Mouse (Mus musculus) layer of hippocampus, adult 2 months (tissue): Measurements from ENCODE around the gene U2af1l4. TPM values are rescaled to one million over a fixed set of nuclear protein-coding genes. Genes with fewer than 3 reads are reported as not detected.

ENCODE experiments used
- DNase-seq, 2 experiments: peaks; one replicate each; pipeline ENCODE4 v3.0.0; 2022; ENCODE audit warnings: low spot score in 2 of 2
- H3K27ac ChIP-seq: fragments of 200-600 bp; 2 replicates; pipeline ENCODE4 v1.8.1; 2022
- H3K4me3 ChIP-seq: fragments of 200-600 bp; 2 replicates; pipeline ENCODE4 v1.8.1; 2022; ENCODE audit warnings: mild to moderate bottlenecking
- CTCF ChIP-seq: fragments of 200-600 bp; conservative IDR thresholded peaks from 2 replicates; pipeline ENCODE4 v1.8.1; 2022; ENCODE audit warnings: antibody characterized with exemption, mild to moderate bottlenecking, moderate library complexity
- total RNA-seq, 2 experiments: library from RNA; stranded (reverse); gene quantifications; 2 replicates each; pipeline ENCODE4 v1.2.3; 2021

U2af1l4 gene
- total RNA-seq, 2 experiments from 2014 or later, result 71.4 to 90.8 TPM

DNA sequence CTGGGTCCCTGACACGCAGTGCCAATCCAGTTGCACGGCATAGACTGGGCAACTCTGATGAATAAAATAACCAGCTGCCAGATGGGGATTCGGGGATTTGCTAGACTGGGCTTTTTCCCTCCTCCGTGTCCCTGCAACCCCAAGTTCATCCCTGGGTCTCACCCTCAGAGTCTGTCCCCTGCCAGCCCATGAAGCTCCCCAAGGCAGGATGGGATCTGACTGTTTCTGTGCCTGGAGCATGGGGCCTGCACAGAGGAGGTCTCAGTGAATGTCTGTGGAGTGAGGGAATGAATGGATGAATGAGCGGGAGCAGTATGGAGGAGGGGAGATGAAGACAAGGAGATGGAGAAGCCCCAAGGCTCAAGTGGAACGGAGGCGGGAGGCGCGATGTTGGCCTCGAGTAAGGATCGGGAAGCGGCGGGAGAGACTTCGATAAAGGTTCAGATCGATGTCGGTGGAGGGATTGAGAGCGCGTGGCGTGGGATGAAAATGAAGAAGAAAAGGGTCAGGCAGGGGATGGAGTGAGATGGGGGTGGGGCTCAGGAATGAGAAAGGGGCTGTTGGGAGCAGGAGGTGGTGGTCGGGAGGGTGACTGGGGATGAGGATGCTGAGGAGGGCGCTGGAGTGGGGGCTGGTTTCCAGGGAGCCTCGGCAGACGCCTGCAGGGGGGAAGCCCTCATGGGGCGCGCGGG lies 29.0 kb upstream of the U2af1l4 start:
- Histone ChIP-seq H3K4me3 (peak overlapping the region; percentile 75), H3K27ac (peak overlapping the region; percentile 90)
- no peak for TF ChIP-seq CTCF
- no peak for DNase-seq

DNA sequence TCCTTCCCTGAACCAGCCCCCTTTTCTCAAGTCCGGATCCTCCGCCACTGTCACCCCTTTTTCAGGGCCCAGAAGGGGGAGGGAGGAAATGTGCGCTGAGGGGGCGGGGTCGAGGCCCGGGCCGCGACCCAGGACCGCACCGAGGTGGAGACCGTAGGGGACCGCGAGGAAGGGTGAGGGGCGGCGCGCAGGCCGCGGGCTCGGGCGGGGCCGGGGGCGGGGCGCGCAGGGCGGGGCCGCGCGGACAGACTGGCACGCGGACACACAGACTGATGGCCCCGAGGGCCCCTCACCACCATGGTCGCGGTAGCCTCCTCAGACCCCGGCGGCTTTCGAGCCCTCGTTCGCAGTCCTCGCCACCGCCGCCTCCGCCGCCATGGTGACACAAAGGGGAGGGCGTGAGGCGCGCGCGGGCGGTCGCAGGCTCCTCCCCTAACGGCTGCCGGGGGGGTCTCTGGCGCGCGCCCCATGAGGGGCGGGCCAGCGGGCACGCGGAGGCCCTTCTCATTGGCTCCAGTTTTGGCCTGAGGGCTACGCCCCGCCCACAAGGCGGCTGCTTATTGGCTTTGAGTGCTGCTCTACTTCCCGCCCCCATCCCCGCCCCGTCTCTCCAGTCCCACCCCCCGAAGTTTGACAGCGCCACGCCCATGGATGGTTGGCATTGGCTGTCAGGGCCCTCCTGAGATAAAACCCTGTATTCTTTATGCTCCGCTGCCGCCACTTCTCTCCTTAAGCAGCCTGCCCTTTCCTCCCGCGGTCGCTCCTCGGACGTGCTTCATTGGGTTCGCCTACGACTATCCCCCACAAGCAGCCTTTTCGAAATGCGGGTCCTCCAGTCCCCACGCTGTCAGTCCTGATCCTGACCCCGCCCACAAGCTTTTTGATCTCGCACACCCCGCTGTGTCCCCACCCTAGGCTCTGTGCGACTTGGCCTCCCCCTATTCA lies 28.2 kb upstream of the U2af1l4 start, which contains the start of gene Arhgap33:
Arhgap33 (minus strand) TSS at position 428 of the 945 bp plus-strand sequence.
- TF ChIP-seq CTCF, result no peak
- H3K4me3 ChIP-seq, result peak within 1 kb of the TSS; percentile 75
- DNase-seq, result peak; percentile 95 to 96
- peak within 1 kb of the TSS; percentile 90 for H3K27ac ChIP-seq

DNA sequence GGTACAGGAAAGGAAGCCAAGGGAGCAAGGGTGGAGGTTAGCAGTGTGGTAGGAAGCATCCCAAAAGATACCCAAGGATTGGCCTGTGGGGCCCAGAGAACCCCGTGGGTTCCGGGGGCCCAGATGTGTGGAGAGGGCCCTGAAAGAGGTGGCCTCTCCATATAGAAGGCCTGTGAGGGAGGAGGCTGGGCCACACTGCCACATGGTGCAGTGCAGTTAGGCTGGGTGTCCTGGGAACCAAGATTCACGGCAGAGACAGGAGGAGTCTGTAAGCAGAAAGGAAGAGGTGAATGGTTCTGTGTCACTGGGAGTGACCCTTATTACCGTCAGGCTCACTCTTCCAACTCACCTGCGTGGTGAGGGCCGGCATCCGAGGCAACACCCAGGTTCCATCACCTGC lies 22.5 kb upstream of the U2af1l4 start:
- Histone ChIP-seq H3K4me3 (no peak overlapping the region), H3K27ac (no peak overlapping the region)
- no peak for DNase-seq
- no peak for TF ChIP-seq CTCF

DNA sequence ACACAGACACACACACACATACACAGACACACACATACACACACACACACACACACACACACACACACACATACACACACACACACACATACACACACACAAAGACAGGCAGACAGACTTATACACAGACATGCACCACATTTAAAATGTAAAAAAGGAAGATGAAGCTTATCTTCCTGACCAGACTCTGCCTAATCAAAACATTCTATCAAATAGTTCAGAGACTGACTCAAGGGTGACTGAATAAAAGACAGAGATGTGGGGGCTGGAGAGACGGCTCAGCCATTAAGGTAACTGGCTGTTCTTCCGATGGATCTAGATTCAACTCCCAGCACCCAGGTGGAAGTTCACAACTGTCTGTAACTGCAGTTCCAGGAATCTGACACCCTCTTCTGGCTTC lies 18.8 kb upstream of the U2af1l4 start:
- TF ChIP-seq CTCF, result no peak
- no peak overlapping the region for H3K4me3 ChIP-seq
- DNase-seq, result no peak
- no peak overlapping the region for H3K27ac ChIP-seq

DNA sequence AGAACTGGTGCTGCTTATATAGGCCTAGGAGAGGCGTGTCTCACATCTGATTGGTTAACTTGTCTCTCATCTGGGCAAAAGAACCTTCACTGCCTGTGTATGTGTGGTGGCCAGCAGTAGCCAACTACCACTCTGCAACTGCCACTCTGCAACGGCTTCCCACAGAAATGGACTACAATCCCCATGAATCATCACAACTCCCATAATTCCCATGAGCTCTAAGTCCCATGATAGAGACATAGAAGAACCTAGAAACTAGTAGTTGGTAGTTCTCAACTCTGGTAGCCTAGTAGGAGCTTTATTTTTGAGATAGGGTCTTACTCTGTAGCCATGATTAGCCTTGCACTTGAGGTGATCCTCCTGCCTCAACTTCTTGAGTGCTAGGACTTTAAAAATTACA lies 13.2 kb upstream of the U2af1l4 start:
- no peak for TF ChIP-seq CTCF
- H3K4me3 ChIP-seq, result no peak overlapping the region
- H3K27ac ChIP-seq, result no peak overlapping the region
- no peak for DNase-seq

DNA sequence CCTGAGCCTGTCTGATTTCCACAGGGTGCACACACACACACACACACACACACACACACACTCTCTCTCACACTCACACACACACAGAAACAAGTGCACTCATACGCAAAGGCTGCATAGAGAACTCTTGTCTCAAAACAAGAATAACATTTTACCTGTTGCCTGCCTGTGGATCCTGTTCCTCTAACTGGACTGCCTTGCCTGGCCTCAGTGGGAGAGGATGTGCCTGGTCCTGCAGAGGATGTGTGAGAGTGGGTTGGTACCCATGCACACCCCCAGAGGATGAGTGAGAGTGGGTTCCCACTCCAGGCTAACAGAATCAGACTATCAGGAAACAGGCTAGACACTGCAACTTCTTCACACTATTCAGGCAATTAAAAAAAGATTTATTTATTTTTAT lies 12.5 kb upstream of the U2af1l4 start:
- H3K4me3 ChIP-seq, result no peak overlapping the region
- no peak for DNase-seq
- H3K27ac ChIP-seq, result no peak overlapping the region
- no peak for TF ChIP-seq CTCF

DNA sequence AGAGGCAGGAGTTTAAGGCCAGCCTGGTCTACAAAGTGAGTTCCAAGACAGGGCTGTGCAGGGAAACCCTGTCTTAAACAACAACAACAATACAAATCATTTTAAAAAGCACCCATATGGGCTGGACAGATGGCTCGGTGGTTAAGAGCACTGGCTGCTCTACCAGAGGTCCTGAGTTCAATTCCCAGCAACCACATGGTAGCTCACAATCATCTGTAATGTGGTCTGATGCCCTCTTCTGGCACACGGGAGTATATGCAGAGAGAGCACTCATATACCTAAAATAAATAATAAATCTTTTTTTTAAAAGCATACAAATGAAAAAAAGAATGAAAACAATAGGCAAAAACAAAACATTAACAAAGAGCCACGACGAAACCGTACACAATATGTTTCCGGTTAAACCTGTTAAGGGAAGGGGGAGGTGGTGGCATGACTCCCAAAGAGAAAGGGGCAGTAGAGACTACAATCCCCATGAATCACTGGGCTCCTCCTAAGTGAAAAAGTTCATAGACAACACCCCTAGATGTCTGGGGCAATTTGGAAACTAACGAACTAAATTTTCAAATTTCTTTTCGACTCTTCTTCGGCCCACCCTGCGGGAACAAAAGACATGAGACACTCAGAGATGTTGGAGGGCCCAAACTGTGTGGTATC lies 11.5 kb upstream of the U2af1l4 start:
- Histone ChIP-seq H3K4me3 (peak overlapping the region; percentile 69), H3K27ac (peak overlapping the region; percentile 97)
- TF ChIP-seq CTCF, result peak; percentile 85
- no peak for DNase-seq

DNA sequence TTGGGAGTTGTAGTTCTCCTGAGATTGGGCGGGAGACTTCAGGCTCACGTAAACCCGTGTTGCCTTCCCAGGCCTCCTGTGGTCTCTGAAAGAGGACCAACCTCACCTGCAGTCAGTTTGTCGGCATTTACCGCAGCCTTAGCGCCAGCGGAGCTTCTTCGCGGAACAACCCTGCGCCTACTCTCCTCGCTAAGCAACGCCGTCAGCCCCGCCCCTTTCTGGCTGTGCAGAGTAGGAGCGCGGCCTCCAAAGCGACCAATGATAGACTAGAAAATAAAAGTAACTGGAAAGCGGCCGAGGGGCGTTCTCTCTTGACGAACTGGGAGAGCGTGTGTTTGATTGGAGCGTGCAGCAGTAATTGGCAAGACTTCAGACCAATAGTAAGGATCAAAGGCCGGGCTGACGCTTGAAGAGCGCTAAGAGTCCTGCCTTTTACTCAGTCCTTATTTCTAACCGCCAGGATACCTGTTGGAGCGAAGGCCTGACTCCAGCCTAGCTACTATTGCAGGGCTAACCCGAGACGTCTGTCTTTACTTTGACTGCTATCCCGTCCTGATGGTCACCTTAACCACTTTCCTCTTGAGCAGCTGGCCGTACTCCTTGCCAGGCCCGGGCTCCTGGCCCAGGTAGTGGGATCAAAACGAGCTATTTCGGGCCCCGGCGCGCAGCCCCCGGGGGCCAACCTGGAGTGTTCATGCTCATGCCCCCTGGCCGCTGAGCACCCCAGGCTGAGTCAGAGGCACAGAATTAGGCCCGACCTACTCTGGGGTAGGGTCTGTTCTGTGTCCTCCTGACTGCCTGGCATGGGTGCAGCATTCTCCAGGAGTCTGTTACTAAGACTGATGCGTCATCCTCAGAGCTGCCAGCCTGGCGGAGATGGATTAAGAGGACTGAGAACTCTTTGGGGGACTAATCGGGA lies 10.7 kb upstream of the U2af1l4 start, which contains the start of the genes Hspb6 and Proser3:
Hspb6 (plus strand) TSS at position 77 of the 919 bp plus-strand sequence.
Proser3 (minus strand) TSS at position 198 of the 919 bp plus-strand sequence.
- Histone ChIP-seq H3K4me3 (peak within 1 kb of the TSS; percentile 69), H3K27ac (peak within 1 kb of the TSS; percentile 97)
- DNase-seq, result peak; percentile 93 to 98
- TF ChIP-seq CTCF, result 0 out of 2 replicates have a peak, but pooled peaks have one; percentile 26

DNA sequence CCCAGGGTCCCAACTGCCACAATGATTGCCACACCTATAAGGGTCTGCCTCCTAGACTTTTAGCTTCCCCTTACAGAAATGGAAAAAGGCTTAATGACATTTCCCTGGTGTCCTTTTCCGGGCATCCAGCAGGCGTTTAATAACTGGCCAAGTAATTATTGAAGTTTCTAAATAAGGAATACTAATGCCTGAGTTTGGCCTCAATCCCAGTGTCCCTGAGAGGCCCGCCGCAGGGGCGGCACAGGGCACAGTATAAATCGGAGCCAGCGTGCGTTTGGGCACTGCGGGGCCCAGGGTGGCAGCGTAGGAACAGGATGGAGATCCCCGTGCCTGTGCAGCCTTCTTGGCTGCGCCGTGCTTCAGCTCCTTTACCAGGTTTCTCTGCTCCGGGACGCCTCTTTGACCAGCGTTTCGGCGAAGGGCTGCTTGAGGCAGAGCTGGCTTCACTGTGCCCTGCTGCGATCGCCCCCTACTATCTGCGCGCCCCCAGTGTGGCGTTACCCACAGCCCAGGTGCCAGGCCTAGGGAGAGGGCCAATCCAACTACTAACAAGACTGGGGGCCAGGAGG lies 10.0 kb upstream of the U2af1l4 start:
- peak overlapping the region; percentile 97 for H3K27ac ChIP-seq
- DNase-seq, result no peak
- H3K4me3 ChIP-seq, result peak overlapping the region; percentile 69
- no peak; the same call in 1 of the 2 replicates for TF ChIP-seq CTCF

DNA sequence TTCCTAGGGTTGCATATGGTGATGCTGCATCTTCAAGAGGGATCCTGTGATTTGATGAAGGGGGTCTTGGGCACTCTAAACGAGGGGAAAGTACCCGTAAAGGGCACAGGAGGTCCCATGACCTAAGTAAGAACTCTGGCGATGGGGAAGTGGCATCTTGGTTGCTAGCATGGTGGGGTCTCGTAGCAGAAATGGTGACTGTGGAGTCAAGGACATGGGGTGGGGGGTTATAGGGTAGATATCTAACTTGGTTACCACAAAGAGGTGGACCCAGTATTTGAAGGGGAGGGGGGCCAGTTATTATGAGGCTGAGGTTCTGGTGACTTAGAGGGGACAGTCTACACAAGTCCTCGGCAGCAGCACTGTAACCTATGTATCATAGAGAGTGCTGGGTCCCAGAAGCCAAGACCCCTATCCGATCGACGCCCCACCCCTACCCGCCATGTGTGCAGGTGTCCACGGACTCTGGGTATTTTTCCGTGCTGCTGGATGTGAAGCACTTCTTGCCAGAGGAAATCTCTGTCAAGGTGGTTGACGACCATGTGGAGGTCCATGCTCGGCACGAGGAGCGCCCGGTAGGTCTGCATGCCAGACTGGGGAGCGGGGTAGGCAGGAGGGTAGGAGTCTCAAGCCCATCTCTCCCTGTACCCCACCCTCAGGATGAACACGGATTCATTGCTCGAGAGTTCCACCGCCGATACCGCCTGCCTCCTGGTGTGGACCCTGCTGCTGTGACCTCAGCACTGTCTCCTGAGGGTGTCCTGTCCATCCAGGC lies 9.1 kb upstream of the U2af1l4 start:
- TF ChIP-seq CTCF, result no peak
- DNase-seq, result no peak
- H3K4me3 ChIP-seq, result no peak overlapping the region
- H3K27ac ChIP-seq, result peak overlapping the region; percentile 97; the same call in 1 of the 2 replicates

DNA sequence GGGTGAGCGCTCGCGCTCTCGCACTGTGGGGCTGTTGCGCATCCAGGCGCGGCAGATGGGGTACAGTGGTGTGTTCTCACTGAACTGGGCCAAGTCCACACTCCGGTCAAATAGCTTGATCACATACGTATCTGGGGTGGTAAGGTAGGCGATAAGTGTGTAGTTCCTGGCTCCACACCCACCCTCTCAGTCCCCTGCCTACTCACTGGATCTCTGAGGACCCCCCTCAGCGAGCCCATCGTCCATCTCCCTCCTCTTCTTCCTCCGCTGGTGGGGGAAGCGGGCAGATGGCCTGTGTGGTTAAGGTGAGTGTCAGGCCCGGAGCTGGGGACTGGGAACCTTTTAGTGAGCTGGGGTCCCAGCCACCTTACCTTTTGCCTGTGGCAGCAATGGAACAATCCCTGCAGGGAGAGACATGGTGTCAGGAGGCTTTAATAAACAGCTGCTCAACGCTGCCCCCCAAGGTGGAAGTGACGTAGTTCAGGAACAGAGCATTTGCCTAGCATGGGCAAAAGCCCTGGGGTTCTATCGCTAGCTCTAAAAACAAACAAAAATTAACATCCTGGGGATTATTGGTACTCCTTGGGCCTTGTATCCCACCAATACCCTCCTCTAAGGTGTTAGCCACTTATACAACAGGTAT lies 6.1 kb upstream of the U2af1l4 start:
- H3K27ac ChIP-seq, result no peak overlapping the region; the same call in 1 of the 2 replicates
- TF ChIP-seq CTCF, result peak; percentile 57
- no peak for DNase-seq
- H3K4me3 ChIP-seq, result no peak overlapping the region
